In the genomic region with DNA sequence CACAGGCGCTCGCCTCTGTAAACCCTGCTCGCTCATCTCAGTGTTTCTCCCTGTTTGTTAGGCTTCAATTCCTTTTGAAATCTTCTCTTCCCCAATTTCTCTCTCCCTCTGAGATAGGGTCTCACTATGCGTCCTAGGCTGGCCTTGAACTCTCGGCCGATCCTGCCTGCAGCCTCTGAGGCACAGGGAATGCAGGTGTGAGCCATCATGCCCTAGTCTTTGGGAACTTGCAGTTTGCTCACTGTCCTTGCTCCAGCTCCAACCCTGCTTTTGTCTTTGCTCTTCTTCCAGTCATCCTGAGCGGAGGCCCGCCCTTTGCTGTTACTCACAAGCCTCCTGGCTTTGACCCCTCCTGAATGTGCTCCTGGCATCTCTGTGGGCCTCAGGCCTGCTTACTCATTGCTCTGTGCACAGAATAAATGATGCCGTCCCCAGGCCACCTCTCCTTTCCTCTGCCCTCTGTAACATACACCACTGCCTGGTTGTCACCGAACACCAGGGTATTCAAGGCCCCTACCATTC, we compare ENCODE assay signal across 25 mouse cellular contexts. TPM values are rescaled to one million over a fixed set of nuclear protein-coding genes. Genes with fewer than 3 reads are reported as not detected.
A peak's percentile ranks its signal among the peaks of the same experiment; 100 is the strongest.
DNase-seq lines count a peak whose midpoint lies in the region; ATAC-seq and TF ChIP-seq lines count a peak whose summit lies in the region.
"Had no signal": no experiment of that assay in that cellular context is flagged by ENCODE, and none has a peak within 500 bp of the region (broad histone marks: within the 10 kb centered on the region; RNA-seq: fewer than 3 reads in every experiment).

No protein-coding gene starts in this region.

- no peak overlapping the region for H3K27ac ChIP-seq in embryonic facial prominence, embryonic 14.5 days (replicated peaks; ENCODE audit: low read depth, low read length)
- H3K27ac ChIP-seq in embryonic facial prominence, embryonic 10.5 days (replicated peaks) = no peak overlapping the region
- H3K27ac ChIP-seq in brown adipose tissue, adult 24 weeks (replicated peaks; ENCODE audit: low read depth, low read length) = peak overlapping the region; percentile 20; the same call in 1 of the 2 replicates
- H3K27ac ChIP-seq: forebrain, embryonic 13.5 days; kidney, embryonic 15.5 days; layer of hippocampus, adult 2 months; left cerebral cortex, adult 2 months; lung, embryonic 15.5 days; midbrain, embryonic 10.5 days; neural tube, embryonic 12.5 days had no signal

- H3K9ac ChIP-seq in embryonic facial prominence, embryonic 14.5 days (ENCODE audit: low read depth, low read length) = no peak overlapping the region
- H3K9ac ChIP-seq: forebrain, embryonic 13.5 days; kidney, embryonic 15.5 days; limb, embryonic 13.5 days; lung, embryonic 15.5 days; neural tube, embryonic 12.5 days had no signal

- 88% methylated on average over 10 of the region's 10 CpGs for WGBS in embryonic facial prominence, embryonic 14.5 days
- WGBS in embryonic facial prominence, embryonic 10.5 days = 88% methylated on average over 10 of the region's 10 CpGs

- no peak for DNase-seq in embryonic facial prominence, embryonic 14.5 days (ENCODE audit: low spot score)
- no peak for DNase-seq in embryonic facial prominence, embryonic 10.5 days (ENCODE audit: low spot score)
- DNase-seq in 3T3-L1 (ENCODE audit: low read depth, low spot score) = peak; percentile 20
- no peak for DNase-seq in left cerebral cortex, adult 8-10 months (ENCODE audit: low spot score in 2 of 2)
- DNase-seq in spleen, postnatal 36 days (ENCODE audit: low spot score in 2 of 2) = no peak
- DNase-seq: cerebellum, adult 18-20 months; cerebellum, postnatal 14 days; gastrocnemius, postnatal 36 days; kidney, adult 18-20 months; kidney, postnatal 36 days; right cerebral cortex, adult 18-20 months had no signal

- no peaks in the 10 kb centered on the region for H3K36me3 ChIP-seq in embryonic facial prominence, embryonic 14.5 days (ENCODE audit: control insufficient read depth, insufficient read depth, low read length)
- no peaks in the 10 kb centered on the region for H3K36me3 ChIP-seq in embryonic facial prominence, embryonic 10.5 days (replicated peaks)
- peaks cover 21% of the 10 kb centered on the region for H3K36me3 ChIP-seq in E14TG2a.4 (ENCODE audit: insufficient read depth, low read length)
- H3K36me3 ChIP-seq: kidney, embryonic 15.5 days; limb, embryonic 13.5 days; lung, embryonic 15.5 days; midbrain, embryonic 10.5 days; neural tube, embryonic 12.5 days had no signal

- no peaks in the 10 kb centered on the region for H3K27me3 ChIP-seq in embryonic facial prominence, embryonic 14.5 days (replicated peaks; ENCODE audit: control insufficient read depth, insufficient read depth, low read length)
- H3K27me3 ChIP-seq in embryonic facial prominence, embryonic 10.5 days (replicated peaks; ENCODE audit: low read depth, poor library complexity, severe bottlenecking) = no peaks in the 10 kb centered on the region
- H3K27me3 ChIP-seq in E14TG2a.4 (ENCODE audit: insufficient read depth, low read length) = no peaks in the 10 kb centered on the region
- H3K27me3 ChIP-seq: forebrain, embryonic 13.5 days; kidney, embryonic 15.5 days; limb, embryonic 13.5 days; lung, embryonic 15.5 days; neural tube, embryonic 12.5 days had no signal

- no peak overlapping the region for H3K4me3 ChIP-seq in embryonic facial prominence, embryonic 14.5 days (ENCODE audit: low read depth, low read length)
- H3K4me3 ChIP-seq in embryonic facial prominence, embryonic 10.5 days = no peak overlapping the region
- 0 out of 2 replicates have a peak overlapping the region, but pooled peaks have one; percentile 8 for H3K4me3 ChIP-seq in E14TG2a.4 (replicated peaks; ENCODE audit: low read length)
- no peak overlapping the region for H3K4me3 ChIP-seq in brown adipose tissue, adult 24 weeks (ENCODE audit: insufficient read depth, low read depth, low read length)
- H3K4me3 ChIP-seq: forebrain, embryonic 13.5 days; kidney, embryonic 15.5 days; layer of hippocampus, adult 2 months; left cerebral cortex, adult 2 months; limb, embryonic 13.5 days; lung, embryonic 15.5 days; midbrain, embryonic 10.5 days; myocyte; neural tube, embryonic 12.5 days had no signal

- no peaks in the 10 kb centered on the region for H3K9me3 ChIP-seq in embryonic facial prominence, embryonic 14.5 days (ENCODE audit: control insufficient read depth, low read length)
- H3K9me3 ChIP-seq in embryonic facial prominence, embryonic 10.5 days = no peaks in the 10 kb centered on the region
- no peaks in the 10 kb centered on the region for H3K9me3 ChIP-seq in E14TG2a.4 (ENCODE audit: low read length)
- H3K9me3 ChIP-seq: forebrain, embryonic 13.5 days; kidney, embryonic 15.5 days; limb, embryonic 13.5 days; lung, embryonic 15.5 days; midbrain, embryonic 10.5 days; neural tube, embryonic 12.5 days had no signal

- peaks cover 10% of the 10 kb centered on the region; the same call in 1 of the 2 replicates for H3K4me1 ChIP-seq in embryonic facial prominence, embryonic 14.5 days (ENCODE audit: control insufficient read depth, insufficient read depth, low read length)
- peaks cover 15% of the 10 kb centered on the region for H3K4me1 ChIP-seq in embryonic facial prominence, embryonic 10.5 days
- peaks cover 66% of the 10 kb centered on the region for H3K4me1 ChIP-seq in E14TG2a.4 (replicated peaks; ENCODE audit: low read depth, low read length)
- H3K4me1 ChIP-seq in brown adipose tissue, adult 24 weeks (ENCODE audit: control insufficient read depth, insufficient read depth, insufficient read length, low read length) = peaks cover 19% of the 10 kb centered on the region

- H3K4me2 ChIP-seq in embryonic facial prominence, embryonic 14.5 days (ENCODE audit: low read depth, low read length) = no peak overlapping the region
- H3K4me2 ChIP-seq: forebrain, embryonic 13.5 days; kidney, embryonic 15.5 days; limb, embryonic 13.5 days; liver, embryonic 11.5 days; lung, embryonic 15.5 days; neural tube, embryonic 12.5 days had no signal

- TF ChIP-seq CTCF in E14TG2a.4 (conservative IDR thresholded peaks at IDR 0.05; ENCODE audit: low read length) = no peak

- peak; percentile 62; the same call in 1 of the 2 replicates for ATAC-seq in embryonic facial prominence, embryonic 14.5 days (ENCODE audit: low read depth)
- ATAC-seq: activated CD4-positive, CD25-positive, alpha-beta regulatory T cell, adult 4 months; forebrain, embryonic 13.5 days; hindbrain, embryonic 16.5 days had no signal

RNA-seq across cellular contexts. Expression of gene Sema4c, which starts 55.3 kb away (rescaled TPM):
- polyA plus RNA-seq in embryonic facial prominence, embryonic 14.5 days (2014; fragmentation: Nextera tagmentation; extraction: Ambion mirVana) = 2.3 and 3.8 TPM in 2 replicates
- 24.9 and 25.9 TPM in 2 replicates for polyA plus RNA-seq in embryonic facial prominence, embryonic 10.5 days (2016; fragmentation: Nextera tagmentation; extraction: Ambion mirVana)
- polyA plus RNA-seq in brown adipose tissue, adult 24 weeks (2012; ENCODE audit: insufficient read depth, insufficient read length, missing spikeins) = 4.1 and 6.7 TPM in 2 replicates
- 10 to 100 TPM; 16.1 to 23.4 (median 19.2) TPM for total RNA-seq in left cerebral cortex, adult 8-10 months (2022)
